ENCODE assay signal across 9 mouse cellular contexts in genomic region chr12:86614156-86614555, GRCm38 (mm10).
DNase-seq lines count a peak whose midpoint lies in the region; ATAC-seq lines count a peak whose summit lies in the region.
"Had no signal": no experiment of that assay in that cellular context is flagged by ENCODE, and none has a peak within 500 bp of the region (broad histone marks: within the 10 kb centered on the region; RNA-seq: fewer than 3 reads in every experiment).

No protein-coding gene starts in this region.

- no peak overlapping the region for H3K4me3 ChIP-seq in kidney, embryonic 14.5 days (ENCODE audit: low read length)
- H3K4me3 ChIP-seq: lung, embryonic 15.5 days had no signal

- no peaks in the 10 kb centered on the region for H3K4me1 ChIP-seq in kidney, embryonic 14.5 days (ENCODE audit: control insufficient read depth, insufficient read depth, low read length)
- H3K4me1 ChIP-seq: lung, embryonic 15.5 days had no signal

- H3K36me3 ChIP-seq in kidney, embryonic 14.5 days (ENCODE audit: control insufficient read depth, insufficient read depth, low read length), result no peaks in the 10 kb centered on the region
- H3K36me3 ChIP-seq: lung, embryonic 15.5 days had no signal

- peak; percentile 35 for DNase-seq in kidney, adult 11 months
- DNase-seq in adrenal gland, adult (ENCODE audit: inconsistent age in 2 of 2, low spot score in 1 of 2), result peak; percentile 44 to 84
- DNase-seq in embryo, embryonic 10.5 days (ENCODE audit: low spot score), result peak; percentile 73
- DNase-seq in heart, postnatal 10 days, result peak; percentile 75 to 82
- peak; percentile 25 to 41 for DNase-seq in layer of hippocampus, postnatal 36 days
- peak; percentile 82 for DNase-seq in retina, embryonic 14.5 days (ENCODE audit: low spot score)

- no peak overlapping the region for H3K4me2 ChIP-seq in kidney, embryonic 14.5 days (replicated peaks; ENCODE audit: low read depth, low read length)
- H3K4me2 ChIP-seq: lung, embryonic 15.5 days had no signal

- intact Hi-C loops in heart, postnatal 10 days (cut with DNase I), result loop anchor here (1.0 to 10.0 kb wide), 6 partner anchors 117 to 482 kb away; no protein-coding TSS in a partner anchor

- H3K9me3 ChIP-seq in kidney, embryonic 14.5 days (ENCODE audit: control insufficient read depth, low read length), result no peaks in the 10 kb centered on the region
- H3K9me3 ChIP-seq: lung, embryonic 15.5 days had no signal

- no peak for ATAC-seq in kidney, embryonic 14.5 days (ENCODE audit: low FRiP score, low TSS enrichment)
- no peak for ATAC-seq in megakaryocyte progenitor cell, adult 5-6 weeks (replicated peaks; ENCODE audit: poor library complexity)

- H3K27me3 ChIP-seq in kidney, embryonic 14.5 days (ENCODE audit: control insufficient read depth, insufficient read depth, low read length), result no peaks in the 10 kb centered on the region
- H3K27me3 ChIP-seq: lung, embryonic 15.5 days had no signal

- H3K9ac ChIP-seq in kidney, embryonic 14.5 days (ENCODE audit: low read depth, low read length), result no peak overlapping the region
- H3K9ac ChIP-seq: lung, embryonic 15.5 days had no signal

- WGBS in kidney, embryonic 14.5 days, result 43% methylated on average over 2 of the region's 2 CpGs

- H3K27ac ChIP-seq in kidney, embryonic 14.5 days (ENCODE audit: low read depth, low read length), result no peak overlapping the region
- H3K27ac ChIP-seq: lung, embryonic 15.5 days had no signal
